In the genomic region with DNA sequence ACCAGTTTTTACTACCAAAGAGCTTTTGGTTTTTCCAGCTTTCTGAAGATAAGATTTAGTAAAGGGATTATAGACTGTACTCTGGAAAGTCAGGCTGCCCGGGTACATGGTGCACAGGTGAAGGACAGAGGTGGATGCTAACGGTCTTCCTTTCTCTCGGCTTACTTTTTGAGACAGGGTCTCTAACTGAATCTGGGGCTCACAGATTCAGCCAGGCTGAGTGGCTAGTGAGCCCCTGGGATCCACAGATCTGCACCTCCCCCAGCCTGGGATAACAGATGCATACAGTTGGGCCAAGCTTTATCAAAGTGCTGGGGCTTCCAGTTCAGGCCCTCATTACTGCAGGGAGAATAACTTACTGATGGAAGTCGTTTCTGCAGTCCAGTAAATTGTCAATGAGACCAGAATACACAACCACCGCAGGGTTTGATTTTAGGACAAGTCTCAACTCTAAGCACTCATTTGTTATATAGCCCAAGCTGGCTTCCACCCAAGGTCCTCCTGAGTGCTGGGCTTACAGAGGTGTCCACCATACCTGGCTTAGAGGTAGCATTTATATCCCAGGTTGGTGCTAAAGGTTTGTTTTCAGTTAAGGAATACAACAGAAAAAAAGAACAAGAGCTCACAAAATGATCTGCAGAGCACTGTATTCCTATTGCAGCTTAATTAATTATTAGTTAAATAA, we compare ENCODE assay signal across 15 mouse cellular contexts. TPM values are rescaled to one million over a fixed set of nuclear protein-coding genes. Genes with fewer than 3 reads are reported as not detected.
DNase-seq lines count a peak whose midpoint lies in the region; ATAC-seq and TF ChIP-seq lines count a peak whose summit lies in the region.
"Had no signal": no experiment of that assay in that cellular context is flagged by ENCODE, and none has a peak within 500 bp of the region (broad histone marks: within the 10 kb centered on the region; RNA-seq: fewer than 3 reads in every experiment).

No protein-coding gene starts in this region.

- H3K4me2 ChIP-seq in forebrain, embryonic 13.5 days = 0 out of 2 replicates have a peak overlapping the region, but pooled peaks have one; percentile 10
- no peak overlapping the region for H3K4me2 ChIP-seq in forebrain, embryonic 11.5 days (ENCODE audit: low read depth, low read length, severe bottlenecking)
- H3K4me2 ChIP-seq in limb, embryonic 13.5 days (replicated peaks) = 0 out of 2 replicates have a peak overlapping the region, but pooled peaks have one; percentile 11
- no peak overlapping the region for H3K4me2 ChIP-seq in midbrain, embryonic 13.5 days (replicated peaks)
- no peak overlapping the region for H3K4me2 ChIP-seq in midbrain, postnatal 0 days (ENCODE audit: low read depth, low read length, poor library complexity, severe bottlenecking)
- peak overlapping the region; percentile 82 for H3K4me2 ChIP-seq in liver, embryonic 15.5 days

- H3K9me3 ChIP-seq in forebrain, embryonic 13.5 days (replicated peaks) = no peaks in the 10 kb centered on the region
- H3K9me3 ChIP-seq in forebrain, embryonic 11.5 days (ENCODE audit: control insufficient read depth, low read length) = no peaks in the 10 kb centered on the region
- no peaks in the 10 kb centered on the region for H3K9me3 ChIP-seq in limb, embryonic 13.5 days
- no peaks in the 10 kb centered on the region for H3K9me3 ChIP-seq in limb, embryonic 10.5 days (replicated peaks)
- H3K9me3 ChIP-seq in midbrain, embryonic 13.5 days = no peaks in the 10 kb centered on the region
- H3K9me3 ChIP-seq in midbrain, postnatal 0 days (ENCODE audit: low read length) = no peaks in the 10 kb centered on the region
- H3K9me3 ChIP-seq in liver, embryonic 15.5 days (replicated peaks) = no peaks in the 10 kb centered on the region
- H3K9me3 ChIP-seq: embryonic facial prominence, embryonic 12.5 days; hindbrain, embryonic 12.5 days; megakaryocyte, embryonic 14.5 days had no signal

- no peak for ATAC-seq in forebrain, embryonic 13.5 days
- no peak for ATAC-seq in forebrain, embryonic 11.5 days (replicated peaks; ENCODE audit: low FRiP score)
- no peak for ATAC-seq in limb, embryonic 13.5 days (ENCODE audit: low FRiP score, low read depth)
- ATAC-seq in midbrain, embryonic 13.5 days = no peak
- no peak for ATAC-seq in midbrain, postnatal 0 days (ENCODE audit: low FRiP score)
- no peak for ATAC-seq in liver, embryonic 15.5 days (ENCODE audit: insufficient read depth)
- ATAC-seq: inflammation-experienced regulatory T-cells, adult 6 months had no signal

- no peak overlapping the region for H3K4me3 ChIP-seq in forebrain, embryonic 13.5 days
- no peak overlapping the region for H3K4me3 ChIP-seq in forebrain, embryonic 11.5 days (ENCODE audit: low read depth, low read length)
- H3K4me3 ChIP-seq in limb, embryonic 13.5 days = no peak overlapping the region
- H3K4me3 ChIP-seq in limb, embryonic 10.5 days = no peak overlapping the region
- H3K4me3 ChIP-seq in midbrain, embryonic 13.5 days (replicated peaks) = no peak overlapping the region
- no peak overlapping the region for H3K4me3 ChIP-seq in midbrain, postnatal 0 days (ENCODE audit: low read depth, low read length)
- H3K4me3 ChIP-seq in liver, embryonic 15.5 days (replicated peaks) = no peak overlapping the region
- H3K4me3 ChIP-seq: embryonic facial prominence, embryonic 12.5 days; hindbrain, embryonic 12.5 days had no signal

- H3K36me3 ChIP-seq in forebrain, embryonic 13.5 days (ENCODE audit: poor library complexity, severe bottlenecking) = 0 out of 2 replicates have a peak, but pooled peaks cover 3% of the 10 kb centered on the region
- H3K36me3 ChIP-seq in forebrain, embryonic 11.5 days (ENCODE audit: control insufficient read depth, insufficient read depth, low read length) = no peaks in the 10 kb centered on the region
- H3K36me3 ChIP-seq in limb, embryonic 13.5 days = no peaks in the 10 kb centered on the region
- peaks cover 12% of the 10 kb centered on the region; the same call in 1 of the 2 replicates for H3K36me3 ChIP-seq in limb, embryonic 10.5 days
- H3K36me3 ChIP-seq in midbrain, embryonic 13.5 days = no peaks in the 10 kb centered on the region
- no peaks in the 10 kb centered on the region for H3K36me3 ChIP-seq in midbrain, postnatal 0 days (ENCODE audit: insufficient read depth, low read length)
- H3K36me3 ChIP-seq in liver, embryonic 15.5 days (replicated peaks) = 0 out of 2 replicates have a peak, but pooled peaks cover 6% of the 10 kb centered on the region
- H3K36me3 ChIP-seq: embryonic facial prominence, embryonic 12.5 days; hindbrain, embryonic 12.5 days had no signal

- no peak for DNase-seq in forebrain, embryonic 11.5 days (ENCODE audit: low spot score)
- no peak for DNase-seq in limb, embryonic 10.5 days (ENCODE audit: low spot score)
- DNase-seq in midbrain, postnatal 0 days (ENCODE audit: low spot score) = no peak
- DNase-seq in embryo, embryonic 10 days (ENCODE audit: low spot score) = no peak
- DNase-seq: kidney, adult 9 months; kidney, postnatal 25 days; thymus, adult 18-20 months had no signal

- H3K27me3 ChIP-seq in forebrain, embryonic 13.5 days = no peaks in the 10 kb centered on the region
- no peaks in the 10 kb centered on the region for H3K27me3 ChIP-seq in forebrain, embryonic 11.5 days (ENCODE audit: control insufficient read depth, insufficient read depth, low read length)
- no peaks in the 10 kb centered on the region for H3K27me3 ChIP-seq in limb, embryonic 13.5 days
- H3K27me3 ChIP-seq in limb, embryonic 10.5 days (ENCODE audit: low read depth, poor library complexity, severe bottlenecking) = no peaks in the 10 kb centered on the region
- H3K27me3 ChIP-seq in midbrain, embryonic 13.5 days = no peaks in the 10 kb centered on the region
- H3K27me3 ChIP-seq in midbrain, postnatal 0 days (ENCODE audit: insufficient read depth, low read length) = no peaks in the 10 kb centered on the region
- H3K27me3 ChIP-seq in liver, embryonic 15.5 days = no peaks in the 10 kb centered on the region
- H3K27me3 ChIP-seq: embryonic facial prominence, embryonic 12.5 days; hindbrain, embryonic 12.5 days; megakaryocyte, embryonic 14.5 days had no signal

- 0 out of 2 replicates have a peak overlapping the region, but pooled peaks have one; percentile 30 for H3K9ac ChIP-seq in forebrain, embryonic 13.5 days
- no peak overlapping the region; the same call in 1 of the 2 replicates for H3K9ac ChIP-seq in forebrain, embryonic 11.5 days (ENCODE audit: low read length)
- peak overlapping the region; percentile 25; the same call in 1 of the 2 replicates for H3K9ac ChIP-seq in limb, embryonic 13.5 days
- 0 out of 2 replicates have a peak overlapping the region, but pooled peaks have one; percentile 29 for H3K9ac ChIP-seq in midbrain, embryonic 13.5 days (replicated peaks)
- no peak overlapping the region for H3K9ac ChIP-seq in midbrain, postnatal 0 days (replicated peaks; ENCODE audit: low read length, poor library complexity, severe bottlenecking)
- no peak overlapping the region for H3K9ac ChIP-seq in liver, embryonic 15.5 days
- H3K9ac ChIP-seq: embryonic facial prominence, embryonic 12.5 days; hindbrain, embryonic 12.5 days had no signal

- TF ChIP-seq CTCF in midbrain, postnatal 0 days (IDR thresholded peaks at IDR 0.05) = no peak

- no peak overlapping the region for H3K27ac ChIP-seq in forebrain, embryonic 13.5 days
- H3K27ac ChIP-seq in forebrain, embryonic 11.5 days (ENCODE audit: low read depth, low read length) = no peak overlapping the region
- no peak overlapping the region for H3K27ac ChIP-seq in limb, embryonic 13.5 days
- H3K27ac ChIP-seq in limb, embryonic 10.5 days = no peak overlapping the region
- no peak overlapping the region for H3K27ac ChIP-seq in midbrain, embryonic 13.5 days
- no peak overlapping the region for H3K27ac ChIP-seq in midbrain, postnatal 0 days (ENCODE audit: low read depth, low read length)
- no peak overlapping the region for H3K27ac ChIP-seq in liver, embryonic 15.5 days (replicated peaks)
- H3K27ac ChIP-seq: embryonic facial prominence, embryonic 12.5 days; hindbrain, embryonic 12.5 days had no signal

- peaks cover 20% of the 10 kb centered on the region for H3K4me1 ChIP-seq in forebrain, embryonic 13.5 days
- H3K4me1 ChIP-seq in forebrain, embryonic 11.5 days (replicated peaks; ENCODE audit: control insufficient read depth, insufficient read depth, low read length) = peaks cover 6% of the 10 kb centered on the region
- peaks cover 21% of the 10 kb centered on the region for H3K4me1 ChIP-seq in limb, embryonic 13.5 days
- peaks cover 19% of the 10 kb centered on the region for H3K4me1 ChIP-seq in limb, embryonic 10.5 days
- H3K4me1 ChIP-seq in midbrain, embryonic 13.5 days (replicated peaks) = peaks cover 30% of the 10 kb centered on the region
- H3K4me1 ChIP-seq in midbrain, postnatal 0 days (ENCODE audit: insufficient read depth, low read length) = peaks cover 8% of the 10 kb centered on the region
- H3K4me1 ChIP-seq in liver, embryonic 15.5 days (replicated peaks) = peaks cover 28% of the 10 kb centered on the region

- 86% methylated on average over 5 of the region's 5 CpGs for WGBS in forebrain, embryonic 13.5 days
- WGBS in forebrain, embryonic 11.5 days = 88% methylated on average over 5 of the region's 5 CpGs
- WGBS in limb, embryonic 13.5 days = 67% methylated on average over 5 of the region's 5 CpGs
- 81% methylated on average over 5 of the region's 5 CpGs for WGBS in limb, embryonic 10.5 days
- WGBS in midbrain, embryonic 13.5 days = 84% methylated on average over 5 of the region's 5 CpGs
- 85% methylated on average over 5 of the region's 5 CpGs for WGBS in midbrain, postnatal 0 days
- 74% methylated on average over 5 of the region's 5 CpGs for WGBS in liver, embryonic 15.5 days (ENCODE audit: insufficient replicate concordance)

RNA-seq across cellular contexts. Expression of a gene that starts 1.8 kb away (rescaled TPM):
- polyA plus RNA-seq in forebrain, embryonic 13.5 days (2015; fragmentation: Nextera tagmentation; extraction: Ambion mirVana) = 54.8 and 61.1 TPM in 2 replicates
- 71.2 and 74.9 TPM in 2 replicates for polyA plus RNA-seq in forebrain, embryonic 11.5 days (2014; fragmentation: Nextera tagmentation; extraction: Ambion mirVana)
- 58.0 and 59.5 TPM in 2 replicates for polyA plus RNA-seq in limb, embryonic 13.5 days (2015; fragmentation: Nextera tagmentation; extraction: Ambion mirVana)
- 72.9 and 78.7 TPM in 2 replicates for polyA plus RNA-seq in limb, embryonic 10.5 days (2016; fragmentation: Nextera tagmentation; extraction: Ambion mirVana)
- polyA plus RNA-seq in midbrain, embryonic 13.5 days (2015; fragmentation: Nextera tagmentation; extraction: Ambion mirVana) = 64.4 and 64.8 TPM in 2 replicates
- total RNA-seq in midbrain, postnatal 0 days (2014; rRNA removed) = 48.1 and 50.9 TPM in 2 replicates
- polyA plus RNA-seq in midbrain, postnatal 0 days (2015; fragmentation: Nextera tagmentation; extraction: Ambion mirVana) = 43.0 and 47.0 TPM in 2 replicates
- polyA plus RNA-seq in liver, embryonic 15.5 days (2015; fragmentation: Nextera tagmentation; extraction: Ambion mirVana) = 17.7 and 18.2 TPM in 2 replicates

RNA-seq across cellular contexts. Expression of a gene that starts 2.0 kb away (rescaled TPM):
- 1,631 and 1,827 TPM in 2 replicates for polyA plus RNA-seq in forebrain, embryonic 13.5 days (2015; fragmentation: Nextera tagmentation; extraction: Ambion mirVana)
- polyA plus RNA-seq in forebrain, embryonic 11.5 days (2014; fragmentation: Nextera tagmentation; extraction: Ambion mirVana) = 1,921 and 2,020 TPM in 2 replicates
- 1,754 and 1,889 TPM in 2 replicates for polyA plus RNA-seq in limb, embryonic 13.5 days (2015; fragmentation: Nextera tagmentation; extraction: Ambion mirVana)
- polyA plus RNA-seq in limb, embryonic 10.5 days (2016; fragmentation: Nextera tagmentation; extraction: Ambion mirVana) = 1,666 and 1,835 TPM in 2 replicates
- 1,097 and 1,253 TPM in 2 replicates for polyA plus RNA-seq in midbrain, embryonic 13.5 days (2015; fragmentation: Nextera tagmentation; extraction: Ambion mirVana)
- total RNA-seq in midbrain, postnatal 0 days (2014; rRNA removed) = 171 and 252 TPM in 2 replicates
- polyA plus RNA-seq in midbrain, postnatal 0 days (2015; fragmentation: Nextera tagmentation; extraction: Ambion mirVana) = 603 and 756 TPM in 2 replicates
- polyA plus RNA-seq in liver, embryonic 15.5 days (2015; fragmentation: Nextera tagmentation; extraction: Ambion mirVana) = 381 and 440 TPM in 2 replicates

Comparison
In these comparisons a context has a peak if more than half of its experiments do, and no peak if none do; other contexts are left out.
1. H3K4me2 ChIP-seq: peak in forebrain, embryonic 13.5 days (single experiment), limb, embryonic 13.5 days (single experiment) and liver, embryonic 15.5 days (single experiment); none in forebrain, embryonic 11.5 days (single experiment), midbrain, embryonic 13.5 days (single experiment) and midbrain, postnatal 0 days (single experiment).
2. H3K9ac ChIP-seq: peak in forebrain, embryonic 13.5 days (single experiment), limb, embryonic 13.5 days (single experiment) and midbrain, embryonic 13.5 days (single experiment); none in forebrain, embryonic 11.5 days (single experiment), midbrain, postnatal 0 days (single experiment) and liver, embryonic 15.5 days (single experiment).